Mouse (Mus musculus): ENCODE results near the gene Apol7a. TPM values are rescaled to one million over a fixed set of nuclear protein-coding genes. Genes with fewer than 3 reads are reported as not detected.
A peak's percentile ranks its signal among the peaks of the same experiment; 100 is the strongest.

Gene Apol7a
- polyA plus RNA-seq, 2 experiments: 0.26 to 0.56 TPM

- no peak overlapping the region for H3K9ac ChIP-seq (replicated peaks)
- TF ChIP-seq CTCF (IDR thresholded peaks at IDR 0.05; ENCODE audit: low read depth) (no peak), EP300 (IDR thresholded peaks at IDR 0.05; ENCODE audit: low read depth) (no peak)
- peak overlapping the region in 1 of 2 experiments; percentile 32; a peak in 2 of 4 replicates for H3K4me3 ChIP-seq (ENCODE audit: insufficient read depth in 1 of 2, low read depth in 2 of 2, low read length in 2 of 2)
- WGBS (ENCODE audit: insufficient replicate concordance): 52% methylated on average over 7 of the region's 7 CpGs
- H3K4me1 ChIP-seq (replicated peaks; ENCODE audit: control insufficient read depth in 2 of 2, insufficient read depth in 2 of 2, low read length in 1 of 2): peaks cover 0 to 11% of the 10 kb centered on the region in 2 experiments; a peak in 2 of 4 replicates
- H3K27me3 ChIP-seq (ENCODE audit: control insufficient read depth, insufficient read depth, low read length): no peaks in the 10 kb centered on the region
- H3K36me3 ChIP-seq (replicated peaks; ENCODE audit: control insufficient read depth, insufficient read depth, low read depth): no peaks in the 10 kb centered on the region
- peak overlapping the region; percentile 33 for H3K4me2 ChIP-seq (ENCODE audit: low read depth)
- DNase-seq (ENCODE audit: low read depth in 3 of 3, low spot score in 3 of 3) (peak in 1 of 3 experiments; percentile 12), ATAC-seq (ENCODE audit: insufficient read depth) (peak; percentile 63)
- no peak overlapping the region for H3K27ac ChIP-seq
- no peaks in the 10 kb centered on the region for H3K9me3 ChIP-seq (ENCODE audit: control insufficient read depth, low read length)
These were observed 60.5 kb downstream of the Apol7a start for GRCm38 (mm10) chr15:77338451-77338850.

Other genes starting within 250 kb of the Apol7a start
- gene Rbfox2, start 92.1 kb downstream of the Apol7a start, polyA plus RNA-seq (2012; rRNA removed): 9.1 and 9.9 TPM in 2 replicates
- gene Rbfox2, start 92.1 kb downstream of the Apol7a start, polyA plus RNA-seq (2014; fragmentation: Nextera tagmentation; extraction: Ambion mirVana): 7.2 and 8.5 TPM in 2 replicates
- not detected in 2 replicates for gene Apol9a, start 12.0 kb upstream of the Apol7a start, polyA plus RNA-seq (2012; rRNA removed)
- gene Apol9a, start 12.0 kb upstream of the Apol7a start, polyA plus RNA-seq (2014; fragmentation: Nextera tagmentation; extraction: Ambion mirVana): not detected in 2 replicates
- gene Apol7b, start 48.4 kb upstream of the Apol7a start, polyA plus RNA-seq (2012; rRNA removed): not detected in 2 replicates
- gene Apol7b, start 48.4 kb upstream of the Apol7a start, polyA plus RNA-seq (2014; fragmentation: Nextera tagmentation; extraction: Ambion mirVana): not detected in 2 replicates
- 0.01 and 0.03 TPM in 2 replicates for gene Apol10a, start 77.9 kb upstream of the Apol7a start, polyA plus RNA-seq (2012; rRNA removed)
- gene Apol10a, start 77.9 kb upstream of the Apol7a start, polyA plus RNA-seq (2014; fragmentation: Nextera tagmentation; extraction: Ambion mirVana): not detected in 2 replicates
- 0.05 and 0.15 TPM in 2 replicates for gene Apol11a, start 109.2 kb upstream of the Apol7a start, polyA plus RNA-seq (2012; rRNA removed)
- gene Apol11a, start 109.2 kb upstream of the Apol7a start, polyA plus RNA-seq (2014; fragmentation: Nextera tagmentation; extraction: Ambion mirVana): 0.08 and 0.19 TPM in 2 replicates
- gene Apol7c, start 134.2 kb upstream of the Apol7a start, polyA plus RNA-seq (2012; rRNA removed): 0.01 TPM in 1 of 2 replicates, not detected in the other
- not detected in 2 replicates for gene Apol7c, start 134.2 kb upstream of the Apol7a start, polyA plus RNA-seq (2014; fragmentation: Nextera tagmentation; extraction: Ambion mirVana)
- gene 1700025B11Rik, start 162.8 kb upstream of the Apol7a start, polyA plus RNA-seq (2012; rRNA removed): not detected in 2 replicates
- not detected in 2 replicates for gene 1700025B11Rik, start 162.8 kb upstream of the Apol7a start, polyA plus RNA-seq (2014; fragmentation: Nextera tagmentation; extraction: Ambion mirVana)
- not detected in 2 replicates for gene Apol10b, start 197.0 kb upstream of the Apol7a start, polyA plus RNA-seq (2012; rRNA removed)
- gene Apol10b, start 197.0 kb upstream of the Apol7a start, polyA plus RNA-seq (2014; fragmentation: Nextera tagmentation; extraction: Ambion mirVana): not detected in 2 replicates
- not detected in 2 replicates for gene Gm36245, start 200.1 kb upstream of the Apol7a start, polyA plus RNA-seq (2012; rRNA removed)
- not detected in 2 replicates for gene Gm36245, start 200.1 kb upstream of the Apol7a start, polyA plus RNA-seq (2014; fragmentation: Nextera tagmentation; extraction: Ambion mirVana)
- 2.2 and 3.6 TPM in 2 replicates for gene Apol11b, start 244.2 kb upstream of the Apol7a start, polyA plus RNA-seq (2012; rRNA removed)
- gene Apol11b, start 244.2 kb upstream of the Apol7a start, polyA plus RNA-seq (2014; fragmentation: Nextera tagmentation; extraction: Ambion mirVana): 6.3 and 6.9 TPM in 2 replicates

Data from liver, embryonic 14.5 days (tissue).